Mouse (Mus musculus) fat pad, adult 2 months (tissue): ENCODE measurements at regions not wholly inside any gene's neighbourhood (a gene's known extent, or its start where the extent isn't known, plus 50 kb on each side); places are given as distances from the start of the nearest gene placed in this dataset.

ENCODE experiments used
- DNase-seq: peaks from one replicate; pipeline ENCODE4 v3.0.0-alpha.2; 2011; ENCODE audit warnings: low read depth, low spot score; ENCODE audit errors: extremely low read depth

DNA sequence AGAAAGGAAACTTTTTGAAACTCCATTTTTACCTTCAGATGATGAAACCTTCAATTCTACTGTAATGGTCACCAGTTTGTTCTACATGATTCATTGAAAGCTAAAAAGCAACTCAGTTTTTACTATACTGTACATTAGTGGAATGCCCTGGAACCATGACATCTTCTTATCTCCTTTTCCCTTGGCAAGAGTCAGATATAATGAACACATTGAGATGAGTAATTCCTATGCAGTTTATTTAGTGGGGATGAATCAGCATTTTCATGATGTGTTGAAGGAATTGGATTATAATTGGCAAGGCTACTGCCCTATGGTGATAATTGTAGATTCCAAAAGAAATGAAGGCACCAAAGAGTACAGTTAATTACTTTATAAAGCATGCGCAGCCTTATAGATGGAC, 165.8 kb upstream of the Mmadhc start:
- no peak for DNase-seq

DNA sequence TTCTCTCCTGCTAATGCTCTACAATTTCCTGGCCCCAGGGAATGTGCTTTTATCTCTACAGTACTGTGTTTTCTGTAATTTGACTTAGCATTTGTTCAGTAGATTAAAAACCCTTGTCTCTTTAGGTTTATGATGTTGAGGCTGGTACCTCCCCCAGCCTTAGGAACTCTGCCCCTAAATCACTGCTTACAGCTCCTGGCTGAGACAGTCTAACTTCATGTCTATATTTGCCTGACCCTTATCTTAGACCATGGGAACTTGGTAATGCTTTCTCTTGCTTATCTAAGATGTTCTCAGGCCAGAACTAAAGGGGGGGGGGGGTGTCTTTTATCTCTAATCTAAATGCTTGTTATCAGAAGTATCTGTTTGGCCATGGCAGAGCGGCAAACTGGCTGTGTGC, 160.1 kb upstream of the Mmadhc start:
- no peak for DNase-seq

GRCm38 (mm10) chr2:50448117-50448516, 151.5 kb upstream of the Mmadhc start:
- no peak for DNase-seq

GRCm38 (mm10) chr2:50445963-50446485, 149.4 kb upstream of the Mmadhc start:
- no peak for DNase-seq

DNA sequence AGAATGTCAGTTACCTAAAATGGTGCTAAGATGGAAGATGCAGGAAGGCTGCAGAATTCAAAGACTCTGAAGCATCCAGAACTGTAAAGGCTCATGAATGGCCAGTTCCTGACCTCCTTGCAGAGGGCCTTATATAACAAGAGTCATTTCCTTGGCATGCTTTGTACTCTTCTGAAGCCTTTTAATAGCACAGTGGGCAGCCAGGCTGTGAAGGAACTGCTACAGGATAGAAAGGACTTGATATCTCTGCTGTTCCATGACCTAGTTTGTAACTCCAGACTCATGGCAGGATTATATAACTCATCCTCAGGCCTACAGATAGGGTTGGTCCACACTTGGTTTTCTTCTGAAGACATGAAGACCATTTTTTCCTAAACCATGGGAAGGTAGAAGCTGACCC, 143.7 kb upstream of the Mmadhc start:
- DNase-seq = no peak

GRCm38 (mm10) chr2:50433166-50433565, 136.6 kb upstream of the Mmadhc start:
- DNase-seq = peak; percentile 93

DNA sequence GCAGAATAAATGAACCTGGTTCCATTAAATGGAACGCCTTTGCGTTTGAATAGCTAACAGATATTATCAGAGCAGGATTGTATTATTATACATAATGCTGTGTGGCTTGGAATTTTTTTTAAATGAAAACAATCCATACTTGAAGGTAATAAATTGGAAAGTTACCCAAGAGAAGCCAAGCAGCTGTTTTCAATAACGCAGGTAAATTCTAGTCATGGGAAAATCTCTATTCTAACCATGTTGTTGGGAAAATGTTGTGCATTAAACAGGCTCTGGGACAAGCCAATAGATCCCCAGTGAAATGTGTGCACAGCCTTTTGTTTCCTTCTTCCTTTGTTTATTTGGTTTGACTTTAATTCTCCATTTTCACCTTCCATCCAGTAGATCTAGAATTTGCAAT, 128.6 kb upstream of the Mmadhc start:
- no peak for DNase-seq

GRCm38 (mm10) chr2:50419648-50420047, 123.0 kb upstream of the Mmadhc start:
- no peak for DNase-seq

- DNase-seq = no peak
Measured at GRCm38 (mm10) chr2:50417643-50418042, 121.0 kb upstream of the Mmadhc start.

DNA sequence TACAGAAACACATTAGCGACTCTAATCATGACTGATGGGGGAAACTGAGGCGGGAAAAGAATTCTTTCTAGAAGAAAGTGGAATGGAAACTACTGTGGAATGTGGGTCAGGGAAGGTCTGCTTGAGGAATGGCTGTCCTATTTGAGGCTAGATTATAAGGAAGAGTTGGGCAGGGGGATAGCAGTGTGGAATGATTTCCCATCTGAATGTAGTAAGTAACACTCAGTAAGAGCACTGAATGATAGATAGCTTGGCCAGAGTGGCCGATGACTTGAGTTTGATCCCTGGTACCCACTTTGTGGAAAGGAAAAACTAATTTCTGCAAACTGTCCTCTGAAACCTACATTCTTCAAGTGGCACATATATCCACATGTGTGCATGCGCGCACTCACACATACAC, 120.5 kb upstream of the Mmadhc start:
- DNase-seq = no peak

DNA sequence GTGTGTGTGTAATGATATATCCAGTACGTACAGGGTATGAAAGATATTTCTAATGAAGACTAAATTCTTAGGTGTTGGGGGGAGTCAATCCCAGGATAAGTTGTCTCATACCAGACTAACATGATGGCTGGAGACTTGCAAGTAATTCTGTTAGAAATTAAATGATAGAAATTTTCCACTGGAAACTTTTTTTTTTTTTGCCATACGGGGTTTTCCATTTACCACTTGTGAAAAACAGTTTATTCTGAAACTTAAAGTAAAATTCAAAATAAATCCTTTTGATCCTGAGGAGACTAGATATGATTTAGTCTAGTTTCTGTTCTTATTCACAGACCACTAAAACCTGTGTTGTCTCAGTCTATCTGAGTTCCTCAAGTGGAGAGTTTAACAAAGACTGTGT, 119.5 kb upstream of the Mmadhc start:
- no peak for DNase-seq

GRCm38 (mm10) chr2:50405932-50406331, 109.3 kb upstream of the Mmadhc start:
- DNase-seq = no peak

GRCm38 (mm10) chr2:50403106-50403505, 106.5 kb upstream of the Mmadhc start:
- DNase-seq = no peak

- DNase-seq = no peak
Measured at GRCm38 (mm10) chr2:50398576-50398975, 102.0 kb upstream of the Mmadhc start.

DNA sequence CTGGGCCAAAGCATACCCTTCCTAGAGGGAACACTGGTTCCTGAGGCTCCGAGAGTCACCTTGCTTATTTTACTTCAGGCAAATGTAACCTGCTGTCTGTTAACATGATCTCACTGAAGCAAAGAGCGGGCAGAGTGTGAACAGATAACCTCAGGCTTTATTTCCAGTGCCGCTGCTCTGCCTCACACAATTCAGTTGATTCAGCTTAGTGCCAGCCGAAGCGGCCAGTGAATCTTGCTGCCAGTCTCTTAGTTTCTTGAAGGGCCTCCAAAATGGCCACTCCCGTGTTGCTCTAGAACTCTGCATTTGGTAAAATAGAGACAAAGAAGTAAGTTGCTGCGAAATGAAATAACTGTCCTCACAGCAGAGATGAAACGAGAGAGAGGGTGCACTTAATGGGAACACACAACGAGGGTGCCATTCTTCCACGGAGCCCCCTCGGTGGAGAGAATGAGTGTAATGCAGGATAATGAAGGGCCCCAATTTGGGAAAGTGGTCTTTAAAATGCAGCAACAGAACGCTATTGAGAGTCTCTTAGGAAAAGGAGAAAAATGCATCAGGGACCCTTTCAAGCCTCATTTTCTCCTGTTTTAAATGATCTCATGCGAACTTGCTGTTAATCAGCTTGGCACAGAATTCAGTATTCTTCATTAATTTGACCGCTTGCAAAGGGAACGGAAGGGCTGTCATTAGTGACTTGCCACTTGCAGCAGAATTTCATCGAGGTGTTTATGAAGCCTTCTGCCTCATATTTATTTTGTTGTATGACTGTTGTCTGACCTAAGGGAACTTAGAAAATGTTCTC, 81.2 kb upstream of the Mmadhc start:
- no peak for DNase-seq

DNA sequence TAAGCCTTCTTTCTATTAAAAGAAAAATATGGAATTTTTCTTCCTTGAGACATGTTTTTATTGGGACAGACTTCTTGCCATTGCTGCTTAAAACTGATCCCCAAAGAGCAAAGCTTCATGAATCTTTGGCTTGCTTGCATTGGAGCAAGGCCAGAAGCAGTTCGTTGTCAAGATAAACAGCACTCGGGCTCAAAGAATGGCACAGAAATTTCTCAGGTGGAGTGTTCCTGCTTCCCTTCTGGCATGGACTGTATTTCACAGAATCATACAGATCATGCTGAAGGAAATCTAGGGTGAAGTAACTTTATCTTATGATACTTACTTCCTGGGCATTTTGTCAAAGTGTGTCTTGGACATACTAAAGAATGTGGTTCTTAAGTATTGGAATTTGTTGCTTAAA, 77.0 kb upstream of the Mmadhc start:
- peak; percentile 95 for DNase-seq

GRCm38 (mm10) chr2:50373006-50373405, 76.4 kb upstream of the Mmadhc start:
- DNase-seq = peak; percentile 85

DNA sequence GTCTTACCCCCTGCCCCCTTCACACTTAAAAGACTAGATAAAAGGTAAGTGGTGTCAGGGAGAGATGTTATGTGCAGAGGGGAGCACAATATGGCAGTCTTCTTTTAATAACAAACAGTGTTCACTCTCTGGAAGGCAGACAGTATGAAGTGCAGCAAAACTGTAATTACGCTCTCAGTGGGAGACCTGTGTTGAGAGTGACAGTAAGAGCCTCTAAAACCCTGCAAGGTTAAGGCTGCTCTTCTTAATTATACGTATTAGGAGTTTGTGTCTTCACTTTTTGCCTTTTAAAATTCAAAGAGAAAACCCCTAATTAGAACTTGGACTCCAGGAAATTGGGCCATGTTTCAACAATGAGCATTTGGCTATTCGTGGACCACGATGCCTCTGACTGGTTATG, 72.2 kb upstream of the Mmadhc start:
- DNase-seq = no peak

GRCm38 (mm10) chr2:50368351-50368750, 71.8 kb upstream of the Mmadhc start:
- DNase-seq = peak; percentile 50

DNA sequence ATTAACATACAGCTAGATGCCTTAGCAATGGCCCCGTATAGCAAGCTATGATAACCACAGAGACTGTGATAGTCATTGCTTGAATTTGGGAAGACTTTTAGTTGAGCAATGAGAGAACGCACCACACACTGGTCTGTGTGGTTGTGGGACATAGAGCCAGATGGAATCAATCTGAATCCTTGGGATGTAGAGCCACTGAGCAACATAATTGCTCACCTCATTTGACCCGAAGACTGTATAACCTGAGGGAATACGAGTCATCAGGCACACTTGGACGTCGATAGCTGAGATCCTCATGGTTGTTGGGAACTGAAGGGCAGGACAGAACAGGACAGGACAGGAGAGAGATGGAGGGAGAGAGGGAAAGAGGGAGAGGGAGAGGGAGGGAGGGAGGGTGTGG, 68.6 kb upstream of the Mmadhc start:
- DNase-seq = no peak

GRCm38 (mm10) chr2:50356089-50356488, 59.5 kb upstream of the Mmadhc start:
- no peak for DNase-seq

DNA sequence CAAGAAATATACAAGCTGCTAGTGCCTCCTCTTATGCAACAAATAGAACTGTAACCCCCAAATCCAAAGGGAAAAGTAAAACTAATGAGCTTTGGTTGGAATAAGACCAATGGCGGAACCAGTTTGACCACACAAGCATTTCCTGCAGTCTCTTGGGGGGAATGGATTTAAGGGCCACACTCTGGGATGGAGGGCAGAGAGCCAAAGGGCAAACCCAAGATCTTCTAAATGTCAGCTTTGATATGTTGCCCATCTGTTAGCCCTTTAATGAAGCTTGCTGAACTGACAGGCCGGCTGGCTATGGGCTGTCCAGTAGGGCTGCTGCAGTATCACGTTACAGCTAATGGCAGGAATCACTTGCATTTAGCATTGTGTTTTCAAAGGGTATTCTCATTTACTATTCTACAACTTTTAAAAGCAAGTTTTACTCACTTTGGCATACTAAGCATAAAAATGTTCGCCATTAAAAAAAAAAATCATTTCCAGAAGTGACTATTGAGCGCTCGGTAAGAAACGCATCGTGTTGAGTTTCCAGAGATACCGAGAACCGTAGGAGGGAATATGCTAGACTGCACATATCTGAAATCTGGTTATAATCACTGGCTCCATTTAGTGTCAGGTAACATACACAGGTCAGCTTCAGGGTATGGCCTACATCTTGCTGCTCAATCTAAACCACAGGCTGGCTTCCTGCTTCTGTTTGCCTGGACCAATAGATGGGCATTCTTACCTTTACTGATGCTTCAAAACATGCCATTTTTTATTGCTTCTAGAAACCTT, 51.1 kb upstream of the Mmadhc start:
- no peak for DNase-seq
